Mouse (Mus musculus): ENCODE data around the gene Sucla2. TPM values are rescaled to one million over a fixed set of nuclear protein-coding genes. Genes with fewer than 3 reads are reported as not detected.

The Sucla2 gene
- polyA plus RNA-seq (2015; fragmentation: Nextera tagmentation; extraction: Ambion mirVana) = 54.3 and 54.6 TPM in 2 replicates

DNA sequence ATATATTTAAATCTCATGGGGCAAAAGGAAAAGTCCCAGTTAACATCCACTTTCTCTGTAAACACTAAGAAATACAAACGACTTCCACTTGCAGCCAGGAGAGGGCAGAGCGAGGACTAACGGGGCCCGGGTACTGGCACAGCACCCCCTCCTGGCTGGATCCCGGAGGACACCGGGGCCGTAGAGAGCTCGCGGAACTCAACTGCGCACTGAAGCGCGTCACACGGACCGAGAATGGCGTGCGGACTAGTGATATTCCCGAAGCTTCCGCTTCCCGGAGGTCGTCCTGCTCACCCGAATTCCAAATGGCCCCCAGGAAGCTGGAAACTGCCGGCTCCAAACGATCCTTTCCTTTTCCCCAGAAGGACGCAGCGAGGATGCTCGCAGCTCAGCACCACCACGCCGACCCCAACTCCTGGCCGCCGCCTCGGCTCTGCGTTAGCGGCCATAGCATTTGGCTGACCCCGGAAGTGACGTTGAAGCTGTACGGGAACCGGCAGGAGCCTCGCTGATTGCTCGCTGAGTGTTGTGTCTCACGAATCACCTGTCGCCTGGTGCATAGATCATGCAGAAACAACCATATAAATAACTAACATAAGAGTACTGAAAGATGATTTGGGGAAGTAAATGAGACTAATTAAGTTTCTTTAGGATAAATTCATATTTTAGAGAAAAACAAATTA is at the start of gene Sucla2:
TSS of gene Sucla2 (plus strand) at position 554 of the 683 bp plus-strand sequence.

DNA sequence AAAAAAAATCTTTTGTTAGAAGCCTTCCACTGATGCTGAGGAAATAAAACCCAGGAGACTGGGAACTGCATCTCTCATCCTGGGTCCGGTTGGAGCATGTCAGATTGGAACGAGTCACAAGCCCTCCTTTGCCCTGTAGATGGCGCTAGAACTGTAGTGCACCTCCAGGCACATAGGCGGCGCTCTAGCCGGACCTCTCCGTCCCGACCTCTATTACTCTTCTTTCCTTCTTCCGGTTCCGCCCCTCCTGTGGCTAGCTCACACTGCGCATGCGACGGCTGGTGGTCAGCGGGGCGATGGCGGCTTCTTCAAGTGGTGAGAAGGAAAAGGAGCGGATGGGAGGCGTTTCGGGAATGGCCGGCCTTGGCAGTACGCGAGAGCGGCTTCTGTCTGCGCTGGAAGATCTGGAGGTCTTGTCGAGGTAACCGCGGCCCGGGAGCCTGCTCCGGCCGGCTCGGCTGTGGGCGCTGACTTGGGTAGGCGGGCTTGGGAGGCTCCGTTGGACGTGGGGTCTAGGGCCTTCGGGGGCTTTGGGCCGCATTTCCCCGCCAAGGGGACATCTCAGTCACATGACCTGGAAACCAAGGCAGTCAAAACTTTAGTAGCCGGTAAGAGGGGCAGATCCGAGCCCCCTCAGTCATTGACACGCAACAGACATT is 15.2 kb upstream of the Sucla2 start, which contains the start of gene Med4:
TSS of gene Med4 (plus strand) at position 261 of the 659 bp plus-strand sequence.

DNA sequence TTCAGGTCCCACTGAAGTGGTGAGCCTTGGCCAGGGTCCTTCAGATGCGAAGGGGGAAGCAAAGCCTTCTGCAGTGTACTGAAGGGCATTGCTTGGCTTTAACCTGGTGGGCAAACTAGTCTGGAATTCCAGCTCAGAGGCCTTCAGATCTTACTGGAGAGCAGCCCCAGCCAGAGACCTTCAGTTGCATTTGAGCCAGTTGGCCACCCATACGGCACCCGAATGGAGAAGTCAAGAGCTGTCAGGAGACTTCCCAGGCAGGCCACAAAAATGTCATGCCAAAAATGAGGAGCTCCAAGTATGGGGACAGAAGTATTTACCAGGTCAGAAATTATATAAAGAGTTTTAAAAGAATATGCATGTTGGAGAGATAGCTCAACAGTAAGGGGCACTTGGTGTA is 22.9 kb downstream of the Sucla2 start, which contains the start of gene Nudt15:
TSS of gene Nudt15 (minus strand) at position 192 of the 400 bp plus-strand sequence.

Other genes with a start within 250 kb of the Sucla2 start
- gene Rb1, start 199.5 kb upstream of the Sucla2 start, polyA plus RNA-seq (2015; fragmentation: Nextera tagmentation; extraction: Ambion mirVana) = 25.1 and 27.5 TPM in 2 replicates
- gene Itm2b, start 140.0 kb upstream of the Sucla2 start, polyA plus RNA-seq (2015; fragmentation: Nextera tagmentation; extraction: Ambion mirVana) = 629 and 818 TPM in 2 replicates
- gene Med4, start 15.3 kb upstream of the Sucla2 start, polyA plus RNA-seq (2015; fragmentation: Nextera tagmentation; extraction: Ambion mirVana) = 43.3 and 45.4 TPM in 2 replicates
- 3.1 and 3.5 TPM in 2 replicates for gene Nudt15, start 22.9 kb downstream of the Sucla2 start, polyA plus RNA-seq (2015; fragmentation: Nextera tagmentation; extraction: Ambion mirVana)
- not detected in 2 replicates for gene Gm21750, start 135.9 kb downstream of the Sucla2 start, polyA plus RNA-seq (2015; fragmentation: Nextera tagmentation; extraction: Ambion mirVana)